Mouse (Mus musculus) hindbrain, embryonic 11.5 days (tissue): ENCODE data around the gene Gba. TPM values are rescaled to one million over a fixed set of nuclear protein-coding genes. Genes with fewer than 3 reads are reported as not detected.

Experiments
- ATAC-seq: fragments of 200-750 bp; cut with Nextera tagmentation; 2 replicates; pipeline ENCODE4 v1.8.0; 2017; ENCODE audit warnings: mild to moderate bottlenecking, moderate TSS enrichment, moderate library complexity; ENCODE audit not compliant: low FRiP score
- DNase-seq: peaks from one replicate; pipeline ENCODE4 v3.0.0-alpha.2; 2015; ENCODE audit warnings: low spot score
- H3K27ac ChIP-seq: fragments of 300-500 bp; sonication (generic); 2 replicates; pipeline ENCODE4 v1.5.1; 2014; ENCODE audit warnings: mild to moderate bottlenecking, low read depth, low read length
- H3K27me3 ChIP-seq: fragments of 300-500 bp; sonication (generic); 2 replicates; pipeline ENCODE4 v1.6.1; 2014; ENCODE audit warnings: mild to moderate bottlenecking, low read length, moderate library complexity, mixed read lengths; ENCODE audit not compliant: control insufficient read depth, insufficient read depth
- H3K36me3 ChIP-seq: fragments of 300-500 bp; sonication (generic); 2 replicates; pipeline ENCODE4 v1.6.1; 2014; ENCODE audit warnings: mild to moderate bottlenecking, low read length, moderate library complexity, mixed read lengths; ENCODE audit not compliant: control insufficient read depth, insufficient read depth
- H3K4me1 ChIP-seq: fragments of 300-500 bp; sonication (generic); replicated peaks from 2 replicates; pipeline ENCODE4 v1.6.1; 2014; ENCODE audit warnings: low read length, mixed read lengths; ENCODE audit not compliant: control insufficient read depth, insufficient read depth
- H3K4me2 ChIP-seq: fragments of 300-500 bp; sonication (generic); replicated peaks from 2 replicates; pipeline ENCODE4 v1.6.1; 2014; ENCODE audit warnings: mild to moderate bottlenecking, low read depth, low read length
- H3K4me3 ChIP-seq: fragments of 300-500 bp; sonication (generic); 2 replicates; pipeline ENCODE4 v1.5.1; 2014; ENCODE audit warnings: low read depth, low read length
- H3K9ac ChIP-seq: fragments of 300-500 bp; sonication (generic); 2 replicates; pipeline ENCODE4 v1.6.1; 2014; ENCODE audit warnings: low read depth, low read length
- H3K9me3 ChIP-seq: fragments of 300-500 bp; sonication (generic); 2 replicates; pipeline ENCODE4 v1.6.1; 2016; ENCODE audit warnings: low read length; ENCODE audit not compliant: control insufficient read depth
- WGBS: fragments of 180-500 bp; shearing (Covaris S2); extraction: QIAGEN DNeasy Blood & Tissue Kit; methylation state at CpG from one replicate; pipeline ENCODE4 v1.1.7; 2014; 5-methylcytosine and 5-hydroxymethylcytosine counted together
- polyA plus RNA-seq: library from polyadenylated mRNA; unstranded; fragments of >200 nt; fragmentation: Nextera tagmentation; extraction: Ambion mirVana; gene quantifications from 2 replicates; pipeline ENCODE4 v1.2.1, GENCODE M21; 2014

Gba gene
- polyA plus RNA-seq, 1 experiment from 2014 or later: 43.7 TPM

GRCm38 (mm10) chr3:89178107-89178385 is 24.7 kb upstream of the Gba start:
- peaks cover 8% of the 10 kb centered on the region; the same call in 1 of the 2 replicates for H3K4me1 ChIP-seq
- no peaks in the 10 kb centered on the region for H3K9me3 ChIP-seq
- WGBS: 8% methylated on average over 6 of the region's 6 CpGs
- peaks cover 34% of the 10 kb centered on the region for H3K36me3 ChIP-seq
- H3K4me3 ChIP-seq: peak overlapping the region; percentile 82
- H3K4me2 ChIP-seq: peak overlapping the region; percentile 86
- H3K27me3 ChIP-seq: no peaks in the 10 kb centered on the region
- DNase-seq (no peak), ATAC-seq (no peak)
- H3K9ac ChIP-seq: peak overlapping the region; percentile 84
- H3K27ac ChIP-seq: peak overlapping the region; percentile 62

GRCm38 (mm10) chr3:89179056-89179455 is 23.7 kb upstream of the Gba start:
- H3K36me3 ChIP-seq: peaks cover 24% of the 10 kb centered on the region; the same call in 1 of the 2 replicates

GRCm38 (mm10) chr3:89181749-89182500 is 20.8 kb upstream of the Gba start:
- Histone ChIP-seq H3K4me3 (no peak overlapping the region), H3K9me3 (no peaks in the 10 kb centered on the region), H3K27ac (no peak overlapping the region), H3K9ac (no peak overlapping the region), H3K27me3 (no peaks in the 10 kb centered on the region), H3K4me2 (no peak overlapping the region), H3K36me3 (peaks cover 12% of the 10 kb centered on the region; the same call in 1 of the 2 replicates), H3K4me1 (peaks cover 17% of the 10 kb centered on the region)
- DNase-seq: no peak
- 95% methylated on average over 27 of the region's 27 CpGs for WGBS
- no peak for ATAC-seq

More at GRCm38 (mm10) chr3:89179056-89179455, 23.7 kb upstream of the Gba start:
- no peak for ATAC-seq
- DNase-seq: no peak
- Histone ChIP-seq H3K9me3 (no peaks in the 10 kb centered on the region), H3K9ac (no peak overlapping the region), H3K4me3 (no peak overlapping the region; the same call in 1 of the 2 replicates), H3K27me3 (no peaks in the 10 kb centered on the region), H3K27ac (no peak overlapping the region), H3K4me1 (peaks cover 16% of the 10 kb centered on the region), H3K4me2 (0 out of 2 replicates have a peak overlapping the region, but pooled peaks have one; percentile 86)
- WGBS: 89% methylated on average over 11 of the region's 11 CpGs

- no peak overlapping the region for H3K9ac ChIP-seq
- no peaks in the 10 kb centered on the region for H3K27me3 ChIP-seq
- DNase-seq: no peak
- ATAC-seq: no peak; the same call in 1 of the 2 replicates
- peaks cover 12% of the 10 kb centered on the region; the same call in 1 of the 2 replicates for H3K36me3 ChIP-seq
- no peak overlapping the region for H3K4me2 ChIP-seq
- H3K27ac ChIP-seq: no peak overlapping the region; the same call in 1 of the 2 replicates
- no peaks in the 10 kb centered on the region for H3K9me3 ChIP-seq
- H3K4me1 ChIP-seq: peaks cover 17% of the 10 kb centered on the region
- 52% methylated on average over 7 of the region's 7 CpGs for WGBS
- peak overlapping the region; percentile 52; the same call in 1 of the 2 replicates for H3K4me3 ChIP-seq
Observed at GRCm38 (mm10) chr3:89182531-89183057, 20.1 kb upstream of the Gba start.

- Histone ChIP-seq H3K4me3 (peak within 1 kb of the TSS; percentile 52), H3K4me2 (peak within 1 kb of the TSS; percentile 89), H3K36me3 (peaks cover 12% of the 10 kb centered on the region; the same call in 1 of the 2 replicates), H3K9ac (peak within 1 kb of the TSS; percentile 80), H3K27me3 (no peaks in the 10 kb centered on the region), H3K4me1 (peaks cover 15% of the 10 kb centered on the region), H3K9me3 (no peaks in the 10 kb centered on the region), H3K27ac (peak within 1 kb of the TSS; percentile 74)
- 5% methylated on average over 39 of the region's 39 CpGs for WGBS
- DNase-seq (peak; percentile 88), ATAC-seq (peak; percentile 93)
Observed at GRCm38 (mm10) chr3:89183058-89183958, 19.4 kb upstream of the Gba start, which contains the start of gene Fam189b. Fam189b (plus strand) TSS chr3:89183143.

- Histone ChIP-seq H3K27me3 (no peaks in the 10 kb centered on the region), H3K4me3 (peak overlapping the region; percentile 52), H3K27ac (no peak overlapping the region), H3K4me2 (peak overlapping the region; percentile 89), H3K4me1 (peaks cover 11% of the 10 kb centered on the region), H3K36me3 (peaks cover 12% of the 10 kb centered on the region; the same call in 1 of the 2 replicates), H3K9ac (peak overlapping the region; percentile 80), H3K9me3 (no peaks in the 10 kb centered on the region)
- no peak for DNase-seq
- ATAC-seq: no peak
- 84% methylated on average over 6 of the region's 6 CpGs for WGBS
Observed at GRCm38 (mm10) chr3:89183959-89184315, 18.8 kb upstream of the Gba start.

- Histone ChIP-seq H3K9me3 (no peaks in the 10 kb centered on the region), H3K27me3 (no peaks in the 10 kb centered on the region), H3K4me3 (no peak overlapping the region), H3K27ac (no peak overlapping the region), H3K9ac (no peak overlapping the region), H3K36me3 (no peaks in the 10 kb centered on the region), H3K4me2 (no peak overlapping the region), H3K4me1 (peaks cover 11% of the 10 kb centered on the region)
- no peak for DNase-seq
- 43% methylated on average over 23 of the region's 23 CpGs for WGBS
- ATAC-seq: no peak
Observed at GRCm38 (mm10) chr3:89187197-89187596, 15.5 kb upstream of the Gba start.

GRCm38 (mm10) chr3:89187690-89188477 is 14.8 kb upstream of the Gba start:
- Histone ChIP-seq H3K4me1 (peaks cover 8% of the 10 kb centered on the region), H3K27me3 (no peaks in the 10 kb centered on the region), H3K4me3 (no peak overlapping the region), H3K36me3 (no peaks in the 10 kb centered on the region), H3K4me2 (no peak overlapping the region), H3K27ac (no peak overlapping the region), H3K9ac (no peak overlapping the region), H3K9me3 (no peaks in the 10 kb centered on the region)
- ATAC-seq (no peak), DNase-seq (no peak)
- 61% methylated on average over 18 of the region's 18 CpGs for WGBS
